Mouse (Mus musculus) lung, adult 2 months (tissue): ENCODE data around the gene Car5a. TPM values are rescaled to one million over a fixed set of nuclear protein-coding genes. Genes with fewer than 3 reads are reported as not detected.

ENCODE experiments used
- DNase-seq: peaks from one replicate; pipeline ENCODE4 v3.0.0; 2022
- H3K4me1 ChIP-seq: fragments of 200-500 bp; 2 replicates; pipeline ENCODE4 v1.6.1; 2011; ENCODE audit warnings: low read length; ENCODE audit not compliant: control insufficient read depth, insufficient read depth
- H3K4me3 ChIP-seq: fragments of 200-500 bp; replicated peaks from 2 replicates; pipeline ENCODE3; 2011; ENCODE audit warnings: low read depth, mild to moderate bottlenecking, control low read depth, low read length; ENCODE audit errors: extremely low read depth
- CTCF ChIP-seq: fragments of 200-500 bp; IDR thresholded peaks from 2 replicates; pipeline ENCODE4 v1.5.1; 2011; ENCODE audit warnings: mild to moderate bottlenecking, low read length, control low read depth; ENCODE audit not compliant: insufficient read depth
- POLR2A ChIP-seq: fragments of 200-500 bp; IDR thresholded peaks from 2 replicates; pipeline ENCODE4 v1.6.1; 2011; ENCODE audit warnings: low read depth, mild to moderate bottlenecking, control low read depth, low read length, borderline replicate concordance; ENCODE audit errors: extremely low read depth
- WGBS: fragments of 180-500 bp; shearing (Covaris S2); methylation state at CpG from one replicate; pipeline ENCODE4 v1.1.7; 2018; 5-methylcytosine and 5-hydroxymethylcytosine counted together
- polyA plus RNA-seq: library from polyadenylated mRNA; depleted of rRNA; stranded (reverse); fragments of >200 nt; gene quantifications from 2 replicates; pipeline ENCODE4 v1.2.3, GENCODE M21; 2012

Car5a gene
- polyA plus RNA-seq, 1 experiment: 0.18 TPM

DNA sequence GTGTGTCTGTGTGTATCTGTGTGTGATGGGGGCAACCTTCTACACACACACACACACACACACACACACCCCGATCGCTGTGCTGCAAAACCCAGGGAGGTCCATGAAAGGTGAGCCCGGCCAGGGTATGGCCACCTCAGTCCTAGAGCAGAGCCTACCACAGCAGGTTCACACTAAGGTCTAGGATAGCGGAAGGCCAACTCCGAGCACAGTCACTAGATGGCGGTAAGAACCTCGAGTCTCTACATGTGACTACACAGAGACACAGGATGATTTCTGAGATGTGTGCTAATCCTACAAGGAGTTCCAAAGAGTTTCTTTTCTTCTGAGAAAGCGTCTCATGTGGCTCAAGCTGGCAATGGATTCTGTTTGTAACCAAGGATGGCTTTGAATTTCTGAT lies 17.4 kb downstream of the Car5a start:
- Histone ChIP-seq H3K4me1 (peaks cover under 1% of the 10 kb centered on the region), H3K4me3 (no peak overlapping the region)
- peak; percentile 59 for TF ChIP-seq CTCF
- no peak for TF ChIP-seq POLR2A
- peak; percentile 37 for DNase-seq
- WGBS: 32% methylated on average over 8 of the region's 8 CpGs

DNA sequence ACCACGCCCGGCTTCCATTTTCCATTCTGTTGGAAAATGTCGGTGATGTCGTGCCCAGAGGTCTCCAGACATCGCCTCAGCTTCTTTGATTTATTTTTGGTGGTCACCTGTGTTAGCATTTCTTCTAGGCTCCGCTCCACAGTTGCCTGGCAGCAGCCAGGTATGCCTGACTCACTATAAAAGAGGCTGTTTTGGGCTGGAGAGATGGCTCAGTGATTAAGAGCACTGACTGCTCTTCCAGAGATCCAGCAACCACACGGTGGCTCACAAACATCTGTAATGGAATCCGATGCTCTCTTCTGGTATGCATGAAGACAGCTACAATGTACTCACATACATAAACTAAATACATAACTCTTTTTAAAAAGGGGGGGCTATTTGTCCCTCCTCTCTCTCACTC lies 18.4 kb downstream of the Car5a start:
- TF ChIP-seq CTCF (no peak), POLR2A (no peak)
- Histone ChIP-seq H3K4me1 (peaks cover 6% of the 10 kb centered on the region), H3K4me3 (no peak overlapping the region)
- DNase-seq: no peak
- 56% methylated on average over 8 of the region's 8 CpGs for WGBS

GRCm38 (mm10) chr8:121925624-121926023 lies 19.1 kb downstream of the Car5a start:
- TF ChIP-seq POLR2A (no peak), CTCF (peak; percentile 88)
- 27% methylated on average over 10 of the region's 10 CpGs for WGBS
- peak; percentile 68 for DNase-seq
- H3K4me3 ChIP-seq: no peak overlapping the region
- H3K4me1 ChIP-seq: peaks cover 6% of the 10 kb centered on the region

DNA sequence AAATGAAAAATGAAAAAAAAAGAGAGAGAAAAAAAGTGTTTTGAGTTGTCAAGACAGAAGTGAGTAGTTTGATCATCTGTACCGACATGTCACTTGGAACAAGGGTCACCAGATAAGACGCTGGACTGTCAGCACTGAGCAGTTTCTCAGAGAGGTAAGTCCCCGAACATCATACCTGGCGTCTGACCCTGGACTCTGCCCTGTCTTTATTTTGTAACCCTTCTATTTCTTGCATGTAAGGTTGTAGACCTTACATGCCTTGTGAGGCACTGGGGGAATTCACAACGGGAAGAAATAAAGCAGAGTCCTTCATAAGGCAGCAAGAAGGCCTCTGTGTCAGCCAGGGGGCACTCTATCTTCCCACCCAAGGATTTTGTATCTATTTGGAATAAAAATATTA lies 20.0 kb downstream of the Car5a start:
- peaks cover 6% of the 10 kb centered on the region for H3K4me1 ChIP-seq
- TF ChIP-seq POLR2A (no peak), CTCF (no peak)
- 77% methylated on average over 5 of the region's 5 CpGs for WGBS
- no peak for DNase-seq
- H3K4me3 ChIP-seq: no peak overlapping the region

GRCm38 (mm10) chr8:121922101-121922500 lies 22.6 kb downstream of the Car5a start:
- Histone ChIP-seq H3K4me3 (no peak overlapping the region), H3K4me1 (peaks cover 6% of the 10 kb centered on the region)
- 19% methylated on average over 8 of the region's 8 CpGs for WGBS
- peak; percentile 48 for DNase-seq
- TF ChIP-seq CTCF: no peak
- TF ChIP-seq POLR2A: no peak

GRCm38 (mm10) chr8:121921582-121921981 lies 23.1 kb downstream of the Car5a start:
- no peak overlapping the region for H3K4me3 ChIP-seq
- TF ChIP-seq POLR2A: no peak
- TF ChIP-seq CTCF: no peak
- peaks cover 6% of the 10 kb centered on the region for H3K4me1 ChIP-seq
- DNase-seq: no peak
- WGBS: 52% methylated on average over 8 of the region's 8 CpGs

GRCm38 (mm10) chr8:121919731-121920130 lies 25.0 kb downstream of the Car5a start:
- 31% methylated on average over 3 of the region's 3 CpGs for WGBS
- no peak overlapping the region for H3K4me3 ChIP-seq
- no peak for DNase-seq
- TF ChIP-seq POLR2A (no peak), CTCF (no peak)
- peaks cover 6% of the 10 kb centered on the region for H3K4me1 ChIP-seq

DNA sequence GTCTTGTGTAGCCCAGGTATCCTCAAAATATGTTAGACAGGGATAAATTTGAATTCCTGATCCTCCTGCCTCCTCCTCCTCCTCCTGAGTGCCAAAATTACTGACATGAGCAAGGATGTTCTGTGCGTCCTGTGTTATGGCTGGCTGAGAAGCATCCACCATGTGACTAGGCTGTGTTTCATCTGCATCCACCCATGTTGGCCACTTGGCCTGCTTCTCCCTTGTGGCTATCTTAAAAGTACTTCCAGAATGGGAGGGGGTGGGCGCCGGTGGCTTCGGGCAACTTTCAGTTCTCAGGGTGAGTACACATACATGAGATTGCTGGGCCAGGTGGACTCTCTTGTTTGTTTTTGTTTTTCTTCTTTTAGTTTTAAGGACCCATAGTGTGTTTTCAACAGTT lies 25.5 kb downstream of the Car5a start:
- H3K4me1 ChIP-seq: peaks cover 6% of the 10 kb centered on the region
- DNase-seq: no peak
- 48% methylated on average over 4 of the region's 4 CpGs for WGBS
- TF ChIP-seq POLR2A (no peak), CTCF (no peak)
- no peak overlapping the region for H3K4me3 ChIP-seq

GRCm38 (mm10) chr8:121913378-121913777 lies 31.3 kb downstream of the Car5a start:
- Histone ChIP-seq H3K4me1 (no peaks in the 10 kb centered on the region), H3K4me3 (no peak overlapping the region)
- WGBS: 51% methylated on average over 8 of the region's 8 CpGs
- no peak for DNase-seq
- TF ChIP-seq CTCF: no peak

- Histone ChIP-seq H3K4me1 (peaks cover 2% of the 10 kb centered on the region; the same call in 1 of the 2 replicates), H3K4me3 (no peak overlapping the region)
- 59% methylated on average over 3 of the region's 3 CpGs for WGBS
- TF ChIP-seq POLR2A (no peak), CTCF (no peak)
- DNase-seq: no peak
These were observed 31.9 kb downstream of the Car5a start for GRCm38 (mm10) chr8:121912831-121913230.
